Mouse (Mus musculus): ENCODE results near the gene Adcy2.

DNA sequence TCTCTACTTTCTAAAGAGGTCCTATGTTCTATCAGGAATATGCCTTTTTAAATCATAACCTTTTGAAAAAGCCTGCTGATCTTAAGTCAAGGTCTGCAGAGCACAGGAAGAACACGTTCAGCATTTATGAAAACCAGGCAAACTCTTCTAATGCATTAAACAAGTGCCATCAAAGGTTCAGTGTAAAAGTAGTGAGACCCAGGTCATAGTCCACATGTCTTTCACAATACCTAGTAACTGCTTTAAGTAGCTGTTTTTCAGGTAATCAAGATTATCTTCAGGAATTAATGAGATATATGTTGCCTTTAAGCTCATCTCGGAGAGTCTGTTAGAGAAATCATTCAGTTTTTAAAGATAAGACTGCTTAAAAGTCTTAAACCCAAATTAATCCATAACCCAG is 21.2 kb upstream of the Adcy2 start:
- no peak for TF ChIP-seq GATA1 (IDR thresholded peaks at IDR 0.05; ENCODE audit: borderline replicate concordance, low read length)
- TF ChIP-seq FLI1 (IDR thresholded peaks at IDR 0.05; ENCODE audit: low read length) = no peak

Measured in megakaryocyte, embryonic 14.5 days (primary cell).